Mouse (Mus musculus) testis, adult 2 months (tissue): ENCODE data around the gene Vps54. TPM values are rescaled to one million over a fixed set of nuclear protein-coding genes. Genes with fewer than 3 reads are reported as not detected.

Source experiments
- H3K27ac ChIP-seq: fragments of 200-500 bp; 2 replicates; pipeline ENCODE4 v1.5.1; 2012; ENCODE audit warnings: low read depth, low read length; ENCODE audit not compliant: control insufficient read depth, insufficient read depth
- H3K27me3 ChIP-seq: fragments of 200-500 bp; 2 replicates; pipeline ENCODE4 v1.6.1; 2012; ENCODE audit warnings: mild to moderate bottlenecking, low read length, moderate library complexity; ENCODE audit not compliant: control insufficient read depth, insufficient read depth
- H3K36me3 ChIP-seq: fragments of 200-500 bp; 2 replicates; pipeline ENCODE4 v1.6.1; 2012; ENCODE audit warnings: mild to moderate bottlenecking, low read length; ENCODE audit not compliant: control insufficient read depth, insufficient read depth
- H3K4me1 ChIP-seq: fragments of 200-500 bp; 2 replicates; pipeline ENCODE4 v1.6.1; 2012; ENCODE audit warnings: low read length; ENCODE audit not compliant: control insufficient read depth, insufficient read depth
- H3K4me3 ChIP-seq: fragments of 200-500 bp; 2 replicates; pipeline ENCODE4 v1.5.1; 2012; ENCODE audit warnings: low read depth, mild to moderate bottlenecking, low read length, moderate library complexity, mixed read lengths; ENCODE audit not compliant: control insufficient read depth
- CTCF ChIP-seq: fragments of 200-500 bp; IDR thresholded peaks from 2 replicates; pipeline ENCODE4 v1.5.1; 2012; ENCODE audit warnings: low read depth, mild to moderate bottlenecking, inconsistent platforms, low read length, moderate library complexity; ENCODE audit not compliant: control insufficient read depth, insufficient read depth, insufficient replicate concordance
- POLR2A ChIP-seq: fragments of 200-500 bp; IDR thresholded peaks from 2 replicates; pipeline ENCODE4 v1.6.1; 2012; ENCODE audit warnings: low read depth, mild to moderate bottlenecking, inconsistent platforms, low read length, moderate library complexity; ENCODE audit not compliant: control insufficient read depth
- polyA plus RNA-seq: library from polyadenylated mRNA; depleted of rRNA; stranded (reverse); fragments of >200 nt; gene quantifications from 2 replicates; pipeline ENCODE4 v1.2.3, GENCODE M21; 2012

Vps54 gene
- polyA plus RNA-seq, 1 experiment, result 7.1 TPM

GRCm38 (mm10) chr11:21295486-21295885, 56.4 kb downstream of the Vps54 start:
- H3K4me3 ChIP-seq, result no peak overlapping the region
- no peaks in the 10 kb centered on the region for H3K4me1 ChIP-seq
- peaks cover 2% of the 10 kb centered on the region; the same call in 1 of the 2 replicates for H3K36me3 ChIP-seq
- H3K27ac ChIP-seq, result no peak overlapping the region
- no peak for TF ChIP-seq POLR2A
- no peak for TF ChIP-seq CTCF
- H3K27me3 ChIP-seq, result no peaks in the 10 kb centered on the region

DNA sequence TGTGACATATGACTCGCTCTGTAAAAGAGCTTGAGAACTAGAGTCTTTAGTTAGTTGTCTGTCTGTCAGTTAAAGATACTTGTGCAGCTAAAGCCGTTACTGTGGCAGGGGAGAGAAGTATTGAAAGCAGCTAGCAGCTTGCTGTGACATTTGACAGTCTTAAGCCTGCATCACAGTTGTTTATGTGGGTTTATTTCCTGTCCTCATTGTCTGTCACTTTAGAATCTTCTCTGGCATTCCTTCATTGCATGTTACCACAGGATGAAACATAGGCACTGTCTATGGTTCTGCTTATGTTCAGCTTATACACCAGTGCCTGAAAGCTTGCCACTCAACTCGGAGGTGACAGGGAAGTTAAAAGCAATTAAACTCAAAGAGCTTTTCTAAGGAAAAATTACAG, 64.5 kb downstream of the Vps54 start:
- peaks cover 2% of the 10 kb centered on the region; the same call in 1 of the 2 replicates for H3K36me3 ChIP-seq
- H3K27me3 ChIP-seq, result no peaks in the 10 kb centered on the region
- H3K4me1 ChIP-seq, result no peaks in the 10 kb centered on the region
- no peak overlapping the region for H3K4me3 ChIP-seq
- no peak for TF ChIP-seq CTCF
- no peak for TF ChIP-seq POLR2A
- H3K27ac ChIP-seq, result no peak overlapping the region

DNA sequence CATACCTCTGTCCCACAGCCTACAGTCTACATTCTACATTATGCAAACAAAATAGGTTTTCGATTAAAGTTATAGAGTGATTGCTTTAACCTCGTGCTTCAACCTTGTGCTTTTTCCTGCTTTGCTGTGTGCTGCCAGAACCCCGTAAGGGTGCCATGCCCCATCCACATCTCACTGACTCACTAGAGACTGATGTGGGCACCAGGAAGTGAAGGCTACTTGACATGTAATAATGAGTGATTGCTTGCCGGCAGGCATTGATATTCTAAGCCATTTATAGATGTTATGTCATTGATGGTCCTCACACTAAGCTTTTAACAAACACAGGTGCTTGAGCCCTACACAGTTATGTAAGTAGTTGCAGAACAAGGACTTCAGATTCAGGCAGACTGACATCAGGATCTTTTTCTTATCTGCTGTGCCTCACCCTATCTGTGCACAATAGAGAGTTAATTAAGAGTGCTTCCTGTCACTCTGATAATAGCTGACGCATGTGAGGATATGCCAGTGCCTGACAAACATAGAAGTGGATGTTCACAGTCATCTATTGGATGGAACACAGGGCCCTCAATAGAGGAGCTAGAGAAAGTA, 68.1 kb downstream of the Vps54 start:
- no peak overlapping the region for H3K4me3 ChIP-seq
- no peak overlapping the region for H3K27ac ChIP-seq
- TF ChIP-seq POLR2A (no peak), CTCF (no peak)
- no peaks in the 10 kb centered on the region for H3K36me3 ChIP-seq
- H3K4me1 ChIP-seq, result no peaks in the 10 kb centered on the region
- H3K27me3 ChIP-seq, result no peaks in the 10 kb centered on the region

- no peaks in the 10 kb centered on the region for H3K27me3 ChIP-seq
- H3K36me3 ChIP-seq, result no peaks in the 10 kb centered on the region
- H3K27ac ChIP-seq, result no peak overlapping the region
- H3K4me1 ChIP-seq, result no peaks in the 10 kb centered on the region
- no peak overlapping the region for H3K4me3 ChIP-seq
- TF ChIP-seq POLR2A (no peak), CTCF (peak; percentile 21; the same call in 1 of the 2 replicates)
Measured at GRCm38 (mm10) chr11:21308119-21308518, 69.0 kb downstream of the Vps54 start.

- Histone ChIP-seq H3K27ac (no peak overlapping the region), H3K27me3 (no peaks in the 10 kb centered on the region), H3K4me1 (no peaks in the 10 kb centered on the region), H3K36me3 (no peaks in the 10 kb centered on the region), H3K4me3 (no peak overlapping the region)
- TF ChIP-seq POLR2A, result no peak
- no peak for TF ChIP-seq CTCF
Measured at GRCm38 (mm10) chr11:21309516-21309915, 70.4 kb downstream of the Vps54 start.

GRCm38 (mm10) chr11:21313922-21314657, 75.0 kb downstream of the Vps54 start:
- Histone ChIP-seq H3K27me3 (no peaks in the 10 kb centered on the region), H3K27ac (no peak overlapping the region), H3K4me3 (no peak overlapping the region), H3K36me3 (no peaks in the 10 kb centered on the region), H3K4me1 (no peaks in the 10 kb centered on the region)
- no peak for TF ChIP-seq POLR2A
- no peak for TF ChIP-seq CTCF

GRCm38 (mm10) chr11:21321577-21321976, 82.5 kb downstream of the Vps54 start:
- no peaks in the 10 kb centered on the region for H3K36me3 ChIP-seq

More at GRCm38 (mm10) chr11:21321577-21321976, 82.5 kb downstream of the Vps54 start:
- H3K27me3 ChIP-seq, result no peaks in the 10 kb centered on the region
- TF ChIP-seq CTCF, result no peak
- TF ChIP-seq POLR2A, result no peak
- no peak overlapping the region for H3K4me3 ChIP-seq
- H3K4me1 ChIP-seq, result no peaks in the 10 kb centered on the region
- no peak overlapping the region for H3K27ac ChIP-seq
